Mouse (Mus musculus): ENCODE measurements at regions not wholly inside any gene's neighbourhood (a gene's known extent, or its start where the extent isn't known, plus 50 kb on each side); places are given as distances from the start of the nearest gene placed in this dataset.

DNA sequence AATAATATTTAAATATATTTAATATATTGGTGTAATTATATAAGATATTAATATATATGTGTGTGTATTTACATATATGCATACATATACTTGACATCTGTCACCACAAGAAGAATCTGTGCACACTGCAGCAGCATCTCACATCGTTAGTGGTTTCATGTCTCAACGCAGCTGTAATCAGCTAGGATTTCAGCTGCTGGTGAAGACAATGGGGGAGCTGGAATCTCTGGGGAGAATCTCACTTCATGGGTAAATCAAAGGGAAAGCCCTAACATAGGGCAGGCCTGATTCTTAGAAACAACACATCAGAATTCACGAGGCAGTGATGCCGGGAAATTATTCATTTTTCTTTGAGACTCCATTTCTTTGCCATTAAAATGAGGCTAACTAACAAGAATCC is 66.8 kb upstream of the Flt1 start:
- dilution Hi-C loops (cut with MboI; ENCODE audit: extremely low pct_ligation_motif_present, extremely low pct_unique_long_range_greater_than_20kb, low sequenced_read_pairs) (no loop called here), in situ Hi-C loops (cut with MboI; ENCODE audit: low pct_ligation_motif_present, low pct_unique_long_range_greater_than_20kb, low sequenced_read_pairs) (no loop called here)
- TF ChIP-seq KAT2A (IDR thresholded peaks at IDR 0.05; ENCODE audit: insufficient replicate concordance, low read length) (no peak), MXI1 (IDR thresholded peaks at IDR 0.05; ENCODE audit: low read depth, low read length) (no peak), CTCF (conservative IDR thresholded peaks at IDR 0.05 in 1 of 2, IDR thresholded peaks at IDR 0.05 in 1 of 2; ENCODE audit: low read depth in 2 of 2, low read length in 2 of 2) (no peak), CHD1 (IDR thresholded peaks at IDR 0.05; ENCODE audit: low read depth, low read length) (no peak), RCOR1 (conservative IDR thresholded peaks at IDR 0.05; ENCODE audit: low read depth, low read length) (no peak), JUND (conservative IDR thresholded peaks at IDR 0.05; ENCODE audit: low read depth, low read length) (no peak), MAX (IDR thresholded peaks at IDR 0.05; ENCODE audit: low read length) (no peak)

DNA sequence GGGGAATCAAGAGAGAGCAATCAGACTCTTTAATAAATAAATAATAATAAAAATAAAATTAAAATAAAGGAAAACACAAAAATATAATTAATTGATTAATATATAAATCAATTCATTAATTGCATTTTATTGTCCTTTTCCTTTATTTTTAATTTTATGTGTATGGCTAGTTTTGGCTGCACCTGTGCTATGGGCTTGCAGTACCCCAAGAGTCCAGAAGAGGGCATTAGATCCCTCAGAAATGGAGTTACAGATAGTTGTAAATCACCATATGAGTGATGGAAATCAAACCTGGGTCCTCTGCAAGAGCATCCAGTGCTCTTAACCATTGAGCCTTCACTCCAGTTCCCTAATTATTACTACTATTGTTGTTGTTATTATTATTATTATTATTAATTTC is 65.3 kb upstream of the Flt1 start:
- peaks cover 6% of the 10 kb centered on the region for H3K27me3 ChIP-seq (replicated peaks)
- H3K4me3 ChIP-seq (replicated peaks in 1 of 3; ENCODE audit: low read depth in 2 of 3, low read length in 2 of 3, poor library complexity in 1 of 3): no peak overlapping the region
- no peaks in the 10 kb centered on the region for H3K79me2 ChIP-seq (replicated peaks; ENCODE audit: control insufficient read depth, extremely low read depth, insufficient read depth, poor library complexity, severe bottlenecking)
- no peak overlapping the region for H3K4me2 ChIP-seq (ENCODE audit: insufficient read depth, low read depth, poor library complexity, severe bottlenecking)
- no peak overlapping the region for H3K27ac ChIP-seq (ENCODE audit: insufficient read depth, low read depth)
- TF ChIP-seq HCFC1 (IDR thresholded peaks at IDR 0.05; ENCODE audit: low read depth, low read length): no peak
- peak; percentile 9 to 18; a peak in 1 of 4 replicates for TF ChIP-seq CTCF (conservative IDR thresholded peaks at IDR 0.05 in 1 of 2, IDR thresholded peaks at IDR 0.05 in 1 of 2; ENCODE audit: low read depth in 2 of 2, low read length in 2 of 2)
- no peaks in the 10 kb centered on the region for H3K36me3 ChIP-seq (replicated peaks in 1 of 2; ENCODE audit: control insufficient read depth in 1 of 2, insufficient read depth in 1 of 2, low read length in 1 of 2)
- no peak for DNase-seq (ENCODE audit: extremely low read depth)
- in situ Hi-C loops (cut with MboI; ENCODE audit: low pct_ligation_motif_present, low pct_unique_long_range_greater_than_20kb, low sequenced_read_pairs) (no loop called here), dilution Hi-C loops (cut with MboI; ENCODE audit: extremely low pct_ligation_motif_present, extremely low pct_unique_long_range_greater_than_20kb, low sequenced_read_pairs) (no loop called here)
- peaks cover 5% of the 10 kb centered on the region for H3K9me3 ChIP-seq (replicated peaks; ENCODE audit: low read length)
- no peaks in the 10 kb centered on the region for H3K4me1 ChIP-seq (ENCODE audit: control insufficient read depth in 1 of 2, insufficient read depth in 2 of 2)
- no peak overlapping the region for H3K9ac ChIP-seq (ENCODE audit: insufficient read depth, low read depth)

More for the DNA sequence above, 66.8 kb upstream of the Flt1 start:
- no peaks in the 10 kb centered on the region for H3K4me1 ChIP-seq (ENCODE audit: control insufficient read depth in 1 of 2, insufficient read depth in 2 of 2)
- no peak for DNase-seq (ENCODE audit: extremely low read depth)
- no peak overlapping the region for H3K4me2 ChIP-seq (ENCODE audit: insufficient read depth, low read depth, poor library complexity, severe bottlenecking)
- H3K9ac ChIP-seq (ENCODE audit: insufficient read depth, low read depth): no peak overlapping the region
- no peak overlapping the region for H3K27ac ChIP-seq (ENCODE audit: insufficient read depth, low read depth)
- no peaks in the 10 kb centered on the region for H3K36me3 ChIP-seq (replicated peaks in 1 of 2; ENCODE audit: control insufficient read depth in 1 of 2, insufficient read depth in 1 of 2, low read length in 1 of 2)
- H3K27me3 ChIP-seq (replicated peaks): peaks cover 6% of the 10 kb centered on the region
- peaks cover 5% of the 10 kb centered on the region for H3K9me3 ChIP-seq (replicated peaks; ENCODE audit: low read length)
- H3K79me2 ChIP-seq (replicated peaks; ENCODE audit: control insufficient read depth, extremely low read depth, insufficient read depth, poor library complexity, severe bottlenecking): no peaks in the 10 kb centered on the region
- H3K4me3 ChIP-seq (replicated peaks in 1 of 3; ENCODE audit: low read depth in 2 of 3, low read length in 2 of 3, poor library complexity in 1 of 3): no peak overlapping the region

DNA sequence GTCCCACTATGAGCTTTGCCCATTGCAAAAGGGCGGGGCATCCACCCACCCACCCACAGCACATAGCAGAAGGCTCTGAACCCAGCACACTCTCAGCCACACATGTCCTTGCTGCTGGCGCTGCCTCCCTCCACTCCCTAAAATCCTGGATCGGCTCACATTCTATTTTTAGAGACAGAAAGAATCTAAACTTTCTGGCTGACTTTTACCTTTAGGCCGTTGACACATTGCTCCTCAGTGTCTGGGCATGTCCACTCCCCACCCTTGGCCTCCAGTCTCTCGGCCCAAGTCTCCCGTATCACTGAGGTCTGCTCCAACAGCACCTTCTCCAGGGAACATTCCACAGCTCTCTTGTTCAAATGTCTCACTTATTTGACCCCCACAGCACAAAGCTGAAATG is 62.7 kb upstream of the Flt1 start:
- in situ Hi-C loops (cut with MboI; ENCODE audit: low pct_ligation_motif_present, low pct_unique_long_range_greater_than_20kb, low sequenced_read_pairs) (no loop called here), dilution Hi-C loops (cut with MboI; ENCODE audit: extremely low pct_ligation_motif_present, extremely low pct_unique_long_range_greater_than_20kb, low sequenced_read_pairs) (no loop called here)
- H3K9me3 ChIP-seq (replicated peaks; ENCODE audit: low read length): peaks cover 9% of the 10 kb centered on the region
- no peaks in the 10 kb centered on the region for H3K79me2 ChIP-seq (replicated peaks; ENCODE audit: control insufficient read depth, extremely low read depth, insufficient read depth, poor library complexity, severe bottlenecking)
- no peak overlapping the region for H3K27ac ChIP-seq (ENCODE audit: insufficient read depth, low read depth)
- no peaks in the 10 kb centered on the region for H3K27me3 ChIP-seq (replicated peaks)
- H3K36me3 ChIP-seq (replicated peaks in 1 of 2; ENCODE audit: control insufficient read depth in 1 of 2, insufficient read depth in 1 of 2, low read length in 1 of 2): no peaks in the 10 kb centered on the region
- H3K9ac ChIP-seq (ENCODE audit: insufficient read depth, low read depth): no peak overlapping the region
- TF ChIP-seq MEF2A (IDR thresholded peaks at IDR 0.05; ENCODE audit: borderline replicate concordance, low read depth, low read length) (no peak), POLR2A (IDR thresholded peaks at IDR 0.05; ENCODE audit: low read depth, low read length) (no peak), GABPA (IDR thresholded peaks at IDR 0.05; ENCODE audit: insufficient replicate concordance, low read depth, low read length) (no peak), JUND (conservative IDR thresholded peaks at IDR 0.05; ENCODE audit: low read depth, low read length) (no peak), NELFE (IDR thresholded peaks at IDR 0.05; ENCODE audit: low read depth, low read length) (no peak), ZC3H11A (IDR thresholded peaks at IDR 0.05; ENCODE audit: low read depth, low read length) (no peak), CHD1 (IDR thresholded peaks at IDR 0.05; ENCODE audit: low read depth, low read length) (no peak)
- no peak overlapping the region for H3K4me3 ChIP-seq (replicated peaks in 1 of 3; ENCODE audit: low read depth in 2 of 3, low read length in 2 of 3, poor library complexity in 1 of 3)
- H3K4me1 ChIP-seq (ENCODE audit: control insufficient read depth in 1 of 2, insufficient read depth in 2 of 2): no peaks in the 10 kb centered on the region
- no peak for DNase-seq (ENCODE audit: extremely low read depth)
- H3K4me2 ChIP-seq (ENCODE audit: insufficient read depth, low read depth, poor library complexity, severe bottlenecking): no peak overlapping the region
